In the genomic region with DNA sequence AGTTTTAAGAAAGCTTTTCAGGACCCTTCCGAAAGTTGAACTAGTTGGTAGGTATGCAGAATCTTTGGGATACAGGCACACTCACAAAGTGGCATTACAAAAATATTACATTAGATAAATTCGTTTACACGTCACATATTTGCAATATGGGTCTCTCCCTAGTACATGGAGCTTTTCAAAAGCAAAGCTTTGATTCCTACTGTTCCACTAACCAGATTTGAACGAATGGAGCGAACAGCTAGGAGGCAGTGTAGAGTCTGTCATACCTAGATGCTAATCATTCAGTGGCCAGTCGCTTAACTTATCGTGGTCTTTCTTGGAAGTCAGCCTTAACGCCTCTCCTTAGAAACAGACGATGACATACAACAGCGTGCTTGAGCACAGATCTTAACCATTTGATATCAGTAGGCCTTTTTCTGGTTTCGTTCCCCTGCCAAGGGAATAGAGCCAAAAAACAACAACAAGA, we compare ENCODE assay signal across 8 mouse cellular contexts. TPM values are rescaled to one million over a fixed set of nuclear protein-coding genes. Genes with fewer than 3 reads are reported as not detected.
DNase-seq lines count a peak whose midpoint lies in the region; ATAC-seq and TF ChIP-seq lines count a peak whose summit lies in the region.

A gene (minus strand): TSS at position 146 of the 466 bp plus-strand sequence.

- H3K4me1 ChIP-seq in embryonic fibroblast, embryonic 13.5 days (ENCODE audit: control insufficient read depth, insufficient read depth, low read length) = peaks cover 2% of the 10 kb centered on the region
- H3K4me1 ChIP-seq in heart, embryonic 13.5 days = peaks cover 39% of the 10 kb centered on the region
- H3K4me1 ChIP-seq in kidney, embryonic 15.5 days = peaks cover 22% of the 10 kb centered on the region
- peaks cover 7% of the 10 kb centered on the region for H3K4me1 ChIP-seq in liver, adult 2 months (ENCODE audit: control insufficient read depth, insufficient read depth, low read length)

- ATAC-seq in heart, embryonic 13.5 days (ENCODE audit: extremely low read depth, insufficient number of reproducible peaks, low FRiP score, low TSS enrichment) = no peak
- ATAC-seq in kidney, embryonic 15.5 days (replicated peaks; ENCODE audit: low FRiP score) = 0 out of 2 replicates have a peak, but pooled peaks have one; percentile 4
- ATAC-seq in monocyte, adult 5-6 weeks (replicated peaks; ENCODE audit: insufficient number of reproducible peaks, low FRiP score, low TSS enrichment, poor library complexity, severe bottlenecking) = no peak

- H3K9me3 ChIP-seq in heart, embryonic 13.5 days = no peaks in the 10 kb centered on the region
- H3K9me3 ChIP-seq in kidney, embryonic 15.5 days (replicated peaks) = no peaks in the 10 kb centered on the region

- H3K36me3 ChIP-seq in heart, embryonic 13.5 days = no peaks in the 10 kb centered on the region
- no peaks in the 10 kb centered on the region for H3K36me3 ChIP-seq in kidney, embryonic 15.5 days
- peaks cover 4% of the 10 kb centered on the region; the same call in 1 of the 2 replicates for H3K36me3 ChIP-seq in liver, adult 2 months (ENCODE audit: control insufficient read depth, insufficient read depth, low read length)

- H3K27me3 ChIP-seq in heart, embryonic 13.5 days (replicated peaks) = no peaks in the 10 kb centered on the region
- H3K27me3 ChIP-seq in kidney, embryonic 15.5 days = no peaks in the 10 kb centered on the region
- H3K27me3 ChIP-seq in liver, adult 2 months (ENCODE audit: control insufficient read depth, insufficient read depth, low read length) = no peaks in the 10 kb centered on the region

- H3K4me2 ChIP-seq in heart, embryonic 13.5 days = peak within 1 kb of the TSS; percentile 73
- peak within 1 kb of the TSS; percentile 69 for H3K4me2 ChIP-seq in kidney, embryonic 15.5 days

- peaks cover 9% of the 10 kb centered on the region; the same call in 1 of the 2 replicates for H3K79me2 ChIP-seq in liver, adult 2 months (ENCODE audit: control insufficient read depth, insufficient read depth, low read length)

- H3K4me3 ChIP-seq in embryonic fibroblast, embryonic 13.5 days (ENCODE audit: insufficient read depth, low read length) = peak within 1 kb of the TSS; percentile 45
- H3K4me3 ChIP-seq in heart, embryonic 13.5 days = peak within 1 kb of the TSS; percentile 96
- peak within 1 kb of the TSS; percentile 93 for H3K4me3 ChIP-seq in kidney, embryonic 15.5 days (replicated peaks)
- H3K4me3 ChIP-seq in liver, adult 2 months (ENCODE audit: insufficient read depth, low read depth, low read length) = peak within 1 kb of the TSS; percentile 66

- peak within 1 kb of the TSS; percentile 96 for H3K9ac ChIP-seq in heart, embryonic 13.5 days
- H3K9ac ChIP-seq in kidney, embryonic 15.5 days = peak within 1 kb of the TSS; percentile 92
- H3K9ac ChIP-seq in liver, adult 2 months (ENCODE audit: low read depth, low read length) = peak within 1 kb of the TSS; percentile 88

- TF ChIP-seq CTCF in embryonic fibroblast, embryonic 13.5 days (IDR thresholded peaks at IDR 0.05; ENCODE audit: borderline replicate concordance, insufficient read depth, low read length) = no peak
- peak; percentile 38 for TF ChIP-seq CTCF in liver, adult 2 months (IDR thresholded peaks at IDR 0.05; ENCODE audit: low read depth, low read length)

- H3K27ac ChIP-seq in embryonic fibroblast, embryonic 13.5 days (ENCODE audit: insufficient read depth, low read length) = peak within 1 kb of the TSS; percentile 95
- peak within 1 kb of the TSS; percentile 100 for H3K27ac ChIP-seq in heart, embryonic 13.5 days (replicated peaks)
- peak within 1 kb of the TSS; percentile 99 for H3K27ac ChIP-seq in kidney, embryonic 15.5 days
- peak within 1 kb of the TSS; percentile 84 for H3K27ac ChIP-seq in liver, adult 2 months (replicated peaks; ENCODE audit: insufficient read depth, low read depth, low read length)

- no peak for TF ChIP-seq POLR2A in embryonic fibroblast, embryonic 13.5 days (IDR thresholded peaks at IDR 0.05; ENCODE audit: low read depth, low read length)
- TF ChIP-seq POLR2A in liver, adult 2 months (IDR thresholded peaks at IDR 0.05; ENCODE audit: extremely low read depth, insufficient read depth, low read length) = no peak

- peak; percentile 79 for DNase-seq in CD4-positive, CD25-positive, alpha-beta regulatory T cell, adult 2 months (ENCODE audit: low read depth, low spot score)
- DNase-seq in adipocyte (ENCODE audit: low spot score) = peak; percentile 69
- peak; percentile 77 for DNase-seq in liver, adult 2 months (ENCODE audit: extremely low read depth, low read depth, low spot score)
- DNase-seq in frontal cortex, postnatal 14 days (ENCODE audit: low spot score in 2 of 2) = no peak

- WGBS in heart, embryonic 13.5 days = 2% methylated on average over 11 of the region's 11 CpGs
- WGBS in kidney, embryonic 15.5 days = 2% methylated on average over 11 of the region's 11 CpGs
- 8% methylated on average over 11 of the region's 11 CpGs for WGBS in liver, adult 2 months

RNA-seq across cellular contexts. Expression of the gene that starts here (rescaled TPM):
- polyA plus RNA-seq in embryonic fibroblast, embryonic 13.5 days (2011; ENCODE audit: insufficient read length, low read depth, missing spikeins) = 63.3 and 64.5 TPM in 2 replicates
- 39.4 and 40.8 TPM in 2 replicates for polyA plus RNA-seq in heart, embryonic 13.5 days (2015; fragmentation: Nextera tagmentation; extraction: Ambion mirVana)
- 42.7 and 42.8 TPM in 2 replicates for polyA plus RNA-seq in kidney, embryonic 15.5 days (2015; fragmentation: Nextera tagmentation; extraction: Ambion mirVana)
- total RNA-seq in liver, adult 2 months (2014; rRNA removed) = 31.5 and 31.7 TPM in 2 replicates
- 6.3 and 7.7 TPM in 2 replicates for polyA plus RNA-seq in liver, adult 2 months (2012; rRNA removed)
- 69.0 to 84.0 TPM (median 79.0 TPM) in 3 replicates for total RNA-seq in monocyte, adult 5-6 weeks (2017)

Comparison
In these comparisons a context has a peak if more than half of its experiments do, and no peak if none do; other contexts are left out.
1. DNase-seq: peak in CD4-positive, CD25-positive, alpha-beta regulatory T cell, adult 2 months (single experiment), adipocyte (single experiment) and liver, adult 2 months (single experiment); none in frontal cortex, postnatal 14 days (0 of 2).
2. H3K4me3 ChIP-seq: peak in every context shown above with its lines; median percentile 96 in heart, embryonic 13.5 days; 93 in kidney, embryonic 15.5 days; 66 in liver, adult 2 months; 45 in embryonic fibroblast, embryonic 13.5 days.
3. Peak in every context shown above with its lines, with median percentiles within 50 percentile points of each other: H3K27ac ChIP-seq and H3K9ac ChIP-seq.